Mouse (Mus musculus) retina, postnatal 7 days (tissue): ENCODE data around the gene Nubpl.

Source experiments
- DNase-seq: peaks from one replicate; pipeline ENCODE4 v3.0.0-alpha.2; 2012; ENCODE audit warnings: low read depth, low spot score

Gene Nubpl

DNA sequence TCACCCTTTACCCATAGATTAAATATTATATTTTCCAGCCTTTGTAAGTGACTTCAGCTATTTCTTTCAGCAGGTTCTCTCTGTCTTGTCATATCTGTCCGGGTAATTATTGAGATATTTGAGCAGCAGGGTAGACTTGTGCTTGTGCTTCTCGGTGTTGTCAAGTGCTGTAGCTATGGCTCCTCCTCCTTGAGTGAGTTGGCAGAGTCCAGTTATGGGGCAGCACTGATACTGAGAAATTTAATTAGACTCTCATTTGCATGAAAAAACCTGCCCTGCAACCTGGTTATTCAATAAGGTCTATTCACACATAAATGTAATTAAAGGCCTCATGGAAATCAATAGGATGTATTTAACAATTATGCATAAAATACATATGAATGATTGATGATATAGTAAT, 145.2 kb downstream of the Nubpl start:
- DNase-seq = no peak

GRCm38 (mm10) chr12:52247438-52247837, 149.9 kb downstream of the Nubpl start:
- no peak for DNase-seq

DNA sequence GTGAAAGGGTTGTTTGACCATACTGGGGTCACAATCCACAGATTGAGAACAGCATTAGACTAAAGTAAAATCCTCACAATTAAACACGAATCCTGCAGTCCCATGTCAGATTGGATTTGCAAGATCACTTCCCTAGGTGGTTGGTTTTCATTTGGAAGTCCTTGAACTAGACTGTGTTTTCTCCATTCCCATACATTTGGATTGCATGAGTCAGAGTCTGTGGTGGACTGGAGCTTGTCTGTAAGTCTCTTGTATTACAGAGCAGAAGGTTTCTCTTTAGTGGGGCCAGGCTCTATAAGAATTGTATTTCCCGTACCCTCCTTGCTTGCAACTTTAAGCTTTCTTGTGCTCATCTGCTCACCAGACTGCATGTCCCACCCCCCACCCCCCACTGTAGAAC, 151.0 kb downstream of the Nubpl start:
- no peak for DNase-seq

DNA sequence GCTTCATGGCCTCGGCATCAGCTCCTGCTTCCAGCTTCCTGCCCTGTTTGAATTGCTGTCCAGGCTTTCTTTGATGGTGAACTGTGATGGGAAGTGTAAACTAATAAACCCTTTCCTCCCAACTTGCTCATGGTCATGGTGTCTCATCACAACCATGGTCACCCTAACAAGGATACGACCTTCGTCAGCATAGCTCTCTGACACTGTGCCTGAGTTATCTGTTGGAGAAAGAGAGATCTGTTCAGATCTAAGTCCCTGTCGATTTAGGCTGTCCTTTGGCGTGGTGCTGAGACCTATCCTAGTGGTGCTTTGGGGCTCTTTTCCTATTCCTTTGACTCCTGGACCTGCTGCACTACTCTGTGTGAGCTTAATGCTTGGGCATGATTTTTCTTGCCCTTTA, 156.6 kb downstream of the Nubpl start:
- DNase-seq = no peak

DNA sequence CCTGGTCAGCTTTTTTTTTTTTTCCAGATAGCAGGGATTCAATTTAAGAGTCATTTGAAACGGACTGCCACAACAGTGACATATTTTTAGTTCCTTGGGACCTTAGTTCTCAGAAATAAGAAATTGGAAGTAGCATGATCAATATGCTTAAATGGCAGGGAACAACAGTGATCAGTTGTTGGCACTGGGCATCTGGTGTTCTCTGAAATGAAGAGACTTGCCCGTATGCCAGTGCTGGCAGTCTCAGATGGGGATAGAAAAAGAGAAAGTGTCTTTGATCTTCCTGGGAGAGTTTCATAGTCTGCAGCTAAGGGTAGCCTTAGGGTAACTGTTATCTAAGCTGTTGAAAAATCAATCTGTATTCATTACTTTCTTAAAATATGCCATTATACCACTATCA, 170.6 kb downstream of the Nubpl start:
- DNase-seq = no peak

DNA sequence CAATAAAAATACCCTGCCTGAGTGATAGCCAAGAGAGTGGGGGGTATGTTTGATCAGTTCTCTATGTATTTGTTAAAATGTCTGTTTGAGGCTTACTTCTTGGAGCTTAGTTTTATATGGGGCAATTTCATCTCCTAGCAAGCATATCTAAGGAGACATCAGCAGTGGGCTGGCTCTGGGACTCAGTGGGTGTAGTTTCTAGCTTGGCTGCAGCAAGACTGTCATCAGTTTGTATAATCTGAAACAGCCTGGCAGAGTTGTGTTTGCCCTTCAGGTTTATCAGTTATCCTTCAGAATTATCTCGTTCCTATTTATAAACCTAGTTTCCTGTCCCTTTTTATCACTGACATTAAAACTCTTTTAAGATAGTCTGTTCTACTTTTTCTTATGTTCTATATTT, 175.3 kb downstream of the Nubpl start:
- DNase-seq = no peak

- DNase-seq = no peak
Observed at GRCm38 (mm10) chr12:52276320-52276719, 178.8 kb downstream of the Nubpl start.

DNA sequence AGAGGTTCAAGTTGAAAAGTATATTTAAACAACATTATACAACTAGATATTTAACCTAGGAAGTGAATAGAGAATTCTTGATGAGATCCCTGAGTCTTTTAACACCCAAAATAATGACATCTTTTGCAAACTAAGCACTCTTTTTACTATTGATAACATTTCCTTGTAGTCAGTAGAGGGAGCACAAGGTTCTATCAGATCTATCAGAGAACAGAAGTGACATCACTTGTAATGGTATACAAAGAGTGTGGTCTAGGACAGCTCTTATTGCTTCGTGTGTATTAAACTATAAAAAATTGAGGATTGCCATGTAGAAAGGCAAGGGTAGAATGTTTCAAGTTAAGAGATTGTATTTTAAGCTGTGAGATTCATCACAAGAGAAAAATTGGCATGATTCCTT, 183.7 kb downstream of the Nubpl start:
- no peak for DNase-seq

DNA sequence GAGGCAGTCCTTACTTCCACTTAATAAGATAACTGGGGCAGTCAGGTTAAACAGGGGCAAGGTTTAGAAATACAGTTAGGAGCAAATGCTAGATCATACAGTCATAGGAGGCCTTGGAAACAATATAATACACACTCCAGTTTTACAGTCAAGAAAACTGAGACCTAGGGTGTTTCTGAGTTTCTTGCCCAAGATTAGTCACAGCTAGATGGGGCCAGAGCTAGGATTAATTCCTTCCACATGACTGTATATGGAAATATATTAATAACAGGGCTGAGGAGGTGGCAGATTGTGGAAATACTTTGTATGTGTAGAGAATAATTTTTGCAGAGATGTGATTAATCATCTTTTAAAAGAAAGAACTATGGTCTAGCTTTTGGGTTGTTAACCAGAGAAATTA, 186.9 kb downstream of the Nubpl start:
- DNase-seq = no peak

DNA sequence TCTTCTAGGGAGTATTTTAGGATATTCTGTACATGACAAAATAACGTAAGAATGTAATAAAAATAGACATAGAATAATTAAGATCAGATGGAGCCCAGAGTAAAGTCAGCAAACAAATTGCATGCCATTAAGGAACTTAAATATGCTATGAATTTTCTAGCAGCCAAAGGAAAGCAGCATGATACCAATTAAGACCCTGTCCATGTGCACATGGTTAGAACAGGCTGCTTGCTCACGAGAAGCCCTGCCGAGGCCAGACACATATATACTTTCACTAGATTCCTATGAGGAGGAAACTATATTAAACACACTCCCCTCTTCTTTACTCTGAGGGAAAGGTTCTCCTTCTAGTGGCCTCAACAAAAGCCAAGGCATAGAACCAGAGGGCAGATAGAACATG, 189.3 kb downstream of the Nubpl start:
- DNase-seq = no peak

- DNase-seq = no peak
Observed at GRCm38 (mm10) chr12:52288537-52288936, 191.0 kb downstream of the Nubpl start.

DNA sequence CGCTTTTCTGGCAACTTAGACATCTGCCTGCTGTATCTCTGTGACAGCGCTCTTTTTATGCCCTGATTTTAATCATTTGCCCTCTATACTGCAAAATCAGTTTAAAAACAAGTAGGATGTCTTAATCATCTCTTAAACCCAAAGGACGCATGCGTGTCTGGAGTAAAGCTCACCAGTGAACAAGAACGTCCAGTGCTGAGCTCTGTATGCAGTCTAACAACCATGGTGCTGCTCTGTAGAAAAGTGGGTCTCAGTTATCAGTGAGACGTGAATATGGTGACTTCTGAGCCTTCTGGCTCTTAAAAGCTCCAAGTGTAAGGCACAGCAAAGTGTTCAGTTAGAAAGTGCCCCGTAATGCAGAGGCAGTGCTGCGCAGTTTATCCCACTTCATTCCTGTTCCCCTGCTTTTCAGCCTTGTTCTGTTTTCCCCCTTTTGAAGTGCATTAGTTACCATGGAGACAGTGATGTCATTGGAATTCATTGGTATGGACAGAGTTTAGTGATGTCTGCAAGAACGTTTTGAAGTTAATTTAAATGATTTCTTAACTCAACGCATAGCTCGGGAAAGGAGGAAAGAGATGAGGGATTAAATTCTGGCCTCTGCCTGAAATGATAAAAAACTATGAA, 191.5 kb downstream of the Nubpl start:
- peak; percentile 5 for DNase-seq

- no peak for DNase-seq
Observed at GRCm38 (mm10) chr12:52289594-52289993, 192.1 kb downstream of the Nubpl start.

DNA sequence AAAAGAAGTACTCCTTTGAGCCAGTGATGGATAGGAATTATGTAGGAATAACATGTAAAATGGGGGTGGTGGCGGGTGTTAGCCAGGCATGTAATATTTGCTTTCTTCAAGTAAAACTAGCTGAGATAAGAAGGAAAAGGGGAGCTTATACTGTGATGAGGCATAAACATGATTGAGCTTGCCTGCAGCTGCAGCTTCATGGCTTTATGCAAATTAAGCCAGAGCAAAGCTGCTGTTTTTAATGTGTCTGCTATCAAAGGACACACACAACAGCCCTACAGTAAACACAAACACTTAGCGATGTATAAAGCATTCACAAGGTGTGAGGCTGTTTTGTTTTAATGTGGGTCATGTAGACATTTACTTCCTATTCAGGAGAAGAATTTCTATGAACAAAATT, 196.4 kb downstream of the Nubpl start:
- DNase-seq = no peak

DNA sequence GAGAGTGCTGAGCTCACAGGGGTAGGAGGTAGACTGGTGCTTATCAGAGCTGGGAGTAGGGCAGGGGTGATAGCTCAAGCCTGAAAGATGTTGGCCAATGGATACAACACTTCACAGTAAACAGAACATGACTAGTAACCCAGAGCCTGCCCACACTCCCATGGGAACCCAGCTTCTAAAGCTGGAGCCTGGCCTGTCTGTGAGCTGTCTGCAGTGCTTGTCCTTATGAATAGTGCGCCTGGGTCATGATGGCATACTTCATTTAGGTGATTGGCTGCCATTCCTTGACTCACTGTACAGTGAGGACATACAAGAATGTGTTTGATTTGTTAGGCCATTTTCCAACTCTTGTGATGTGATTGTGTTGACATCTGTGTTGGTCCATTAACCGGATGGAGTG, 200.5 kb downstream of the Nubpl start:
- DNase-seq = no peak

DNA sequence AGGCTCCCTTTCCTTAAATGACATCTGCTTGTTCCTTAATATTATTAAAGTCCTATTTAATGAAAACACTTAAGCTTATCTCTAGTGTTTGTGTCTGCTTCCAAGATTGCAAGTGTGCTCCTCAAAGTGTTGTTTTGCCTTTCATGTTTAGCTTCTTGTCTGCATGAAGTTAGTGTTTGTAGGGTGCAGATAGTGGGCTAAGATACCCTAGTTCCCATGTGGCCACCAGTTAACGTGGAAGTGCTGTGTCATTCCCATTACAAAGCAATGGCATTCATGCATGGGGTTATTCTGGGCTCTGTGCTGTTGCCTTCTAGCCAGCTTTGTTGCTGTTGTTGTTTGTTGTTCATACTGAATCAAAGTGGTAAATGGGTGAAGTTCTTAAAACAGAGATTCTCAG, 201.1 kb downstream of the Nubpl start:
- DNase-seq = no peak

DNA sequence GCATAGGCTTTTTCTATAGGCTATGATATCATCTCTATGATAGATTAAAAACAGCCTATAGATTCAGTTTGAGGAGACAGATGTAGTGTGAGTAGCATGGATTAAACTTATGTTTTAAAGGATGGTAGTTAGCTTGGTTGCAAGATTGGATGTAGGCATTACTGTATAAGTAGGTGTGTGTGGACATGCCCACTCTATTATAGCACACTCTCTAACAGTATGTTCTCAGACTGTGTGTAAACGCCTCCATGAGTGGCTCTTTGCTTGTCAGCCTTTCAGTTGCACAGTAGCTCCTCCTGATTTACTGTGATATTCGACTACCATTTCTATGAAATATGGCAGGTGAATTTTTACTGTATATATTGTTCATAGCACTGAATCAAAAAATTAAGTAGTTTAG, 205.4 kb downstream of the Nubpl start:
- no peak for DNase-seq

DNA sequence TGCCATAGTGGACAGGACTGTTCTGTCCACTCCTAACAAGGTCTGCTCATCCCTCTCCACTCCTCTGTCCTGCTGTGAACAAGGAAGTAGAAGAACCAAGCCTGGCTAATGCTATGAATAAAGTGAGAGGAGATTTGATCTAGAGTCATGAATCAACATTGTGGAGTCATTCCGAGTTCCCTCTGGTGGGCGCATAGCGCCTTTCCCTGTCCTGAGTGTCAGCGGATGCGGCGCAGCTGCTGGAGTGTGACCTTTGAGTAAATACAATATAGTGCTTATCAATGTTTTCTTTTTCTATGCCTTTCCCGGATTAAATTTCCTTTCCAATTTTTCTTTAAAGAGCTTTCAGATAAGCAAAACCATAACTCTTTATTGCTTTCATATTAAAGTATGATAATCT, 208.8 kb downstream of the Nubpl start:
- DNase-seq = no peak

DNA sequence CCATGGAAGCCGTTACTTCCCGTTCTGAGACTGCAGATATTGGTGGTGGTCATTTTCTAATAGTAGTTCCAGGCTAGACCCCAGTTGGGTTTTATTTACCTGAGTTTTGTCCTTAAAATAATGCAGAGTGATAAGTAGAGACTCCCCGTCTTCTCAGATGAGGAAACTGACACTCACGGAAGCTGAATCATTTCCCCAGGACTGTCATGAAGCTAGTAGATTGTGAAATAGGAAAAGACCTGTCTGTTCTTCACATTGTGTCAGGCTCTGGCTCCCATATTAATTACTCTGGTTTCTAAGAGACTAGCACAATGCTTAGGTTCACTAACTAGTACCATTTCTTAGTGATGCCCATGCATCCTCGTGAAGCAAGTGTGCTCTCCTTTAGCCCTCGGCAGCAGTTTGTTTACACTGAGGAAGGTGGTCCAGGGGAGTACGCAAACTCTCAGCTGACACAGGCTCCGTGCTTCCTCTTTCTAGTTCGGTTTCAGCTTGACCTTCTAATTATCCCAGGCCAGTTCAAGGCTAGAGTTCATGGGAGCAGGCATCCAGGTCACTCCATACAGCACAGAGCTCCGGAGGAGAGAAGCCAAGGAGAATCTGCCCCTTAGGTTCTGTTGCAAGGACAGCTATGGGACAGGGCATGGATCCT, 209.9 kb downstream of the Nubpl start:
- DNase-seq = no peak

DNA sequence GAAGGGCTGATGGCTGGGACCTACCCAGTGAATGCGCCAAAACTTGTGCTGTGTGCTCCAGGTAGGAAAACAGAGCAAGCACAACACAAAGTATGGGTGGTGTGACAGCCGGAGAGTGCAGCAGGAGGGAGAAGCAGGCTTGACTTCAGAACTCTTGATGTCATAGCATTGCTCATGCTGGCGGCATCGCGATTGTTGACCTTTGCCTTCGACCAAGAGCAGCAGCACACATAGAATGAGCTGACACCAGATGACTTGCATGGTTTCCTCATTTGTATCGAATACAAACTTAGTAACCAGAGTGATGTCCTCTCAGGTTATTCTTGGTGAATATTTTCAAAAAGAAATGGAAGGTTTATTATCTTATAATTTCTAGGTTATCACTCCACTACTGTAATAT, 211.1 kb downstream of the Nubpl start:
- no peak for DNase-seq

DNA sequence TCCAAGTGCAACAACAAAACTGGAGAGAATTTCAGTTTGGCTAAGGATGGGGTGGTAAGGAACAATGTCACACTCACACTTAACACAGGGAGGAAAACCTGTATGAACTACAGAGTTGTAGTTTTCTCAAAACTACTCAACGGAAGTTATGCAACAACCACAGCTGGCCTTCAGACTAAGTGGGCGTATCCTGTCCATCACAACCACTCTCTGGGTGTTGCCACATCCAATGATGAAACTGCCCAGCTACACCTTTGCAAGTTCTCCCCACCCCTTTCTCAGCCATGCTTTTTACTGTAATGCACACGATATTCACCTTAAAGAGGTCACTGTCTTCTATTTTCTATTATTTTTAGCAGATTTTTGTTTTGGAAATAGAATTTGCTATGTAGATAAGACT, 217.3 kb downstream of the Nubpl start:
- no peak for DNase-seq

DNA sequence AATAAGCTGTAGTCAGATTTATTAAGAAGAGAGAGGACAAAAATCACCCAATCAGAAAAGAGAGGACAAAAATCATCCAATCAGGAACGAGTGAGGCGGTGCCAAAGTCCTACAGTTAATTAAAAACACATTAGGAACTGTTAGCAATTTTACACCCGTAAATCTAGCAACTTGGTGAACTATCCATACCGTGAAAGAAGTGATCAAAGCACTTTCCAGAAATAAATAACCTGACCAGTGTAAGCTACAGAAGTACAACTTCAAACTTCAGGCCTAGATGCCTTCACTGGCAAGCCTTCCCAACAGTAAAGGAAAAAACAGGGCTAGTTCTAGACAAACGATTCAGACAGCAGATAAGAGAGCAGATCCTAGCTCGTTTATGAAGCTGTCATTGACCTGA, 220.1 kb downstream of the Nubpl start:
- no peak for DNase-seq

DNA sequence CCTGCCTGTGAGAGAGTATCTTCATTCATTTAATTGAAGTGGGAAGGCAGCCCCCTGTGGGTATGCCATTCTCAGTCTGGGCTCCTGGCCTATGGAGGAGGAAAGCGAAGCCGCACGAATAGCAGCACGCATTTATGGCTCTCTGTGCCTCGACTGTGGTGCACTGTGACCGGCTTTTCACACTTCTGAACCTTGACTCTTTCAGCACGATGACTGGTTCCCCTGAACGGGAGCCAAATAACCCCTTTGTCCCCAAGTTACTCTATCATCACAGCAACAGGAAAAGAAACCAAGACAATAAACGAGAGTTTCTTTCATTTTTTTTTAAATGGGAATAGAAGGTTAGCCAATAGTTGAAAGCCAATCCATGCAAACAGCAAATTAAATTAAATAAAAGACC, 220.9 kb downstream of the Nubpl start:
- DNase-seq = no peak

- no peak for DNase-seq
Observed at GRCm38 (mm10) chr12:52319156-52319555, 221.6 kb downstream of the Nubpl start.
